Mouse (Mus musculus) megakaryocyte-erythroid progenitor cell, adult 5-6 weeks (primary cell): ENCODE data around the gene Fhit. TPM values are rescaled to one million over a fixed set of nuclear protein-coding genes. Genes with fewer than 3 reads are reported as not detected.

Source experiments
- ATAC-seq: replicated peaks from 2 replicates; pipeline ENCODE4 v1.8.0; 2016; ENCODE audit warnings: mild to moderate bottlenecking, inconsistent platforms; ENCODE audit not compliant: severe bottlenecking, poor library complexity, low FRiP score, low TSS enrichment
- total RNA-seq, 2 experiments: library from RNA; stranded (forward) in 1 of 2; stranded (reverse) in 1 of 2; fragments of 200-1000, 215-1000 nt in 1 of 2; fragments of >200 nt in 1 of 2; fragmentation: Nextera tagmentation in 1 of 2; gene quantifications; 2 replicates each; pipeline ENCODE4 v1.2.3; 2014 to 2017

The Fhit gene
- total RNA-seq, 2 experiments from 2014 or later = 12.6 to 17.1 TPM

DNA sequence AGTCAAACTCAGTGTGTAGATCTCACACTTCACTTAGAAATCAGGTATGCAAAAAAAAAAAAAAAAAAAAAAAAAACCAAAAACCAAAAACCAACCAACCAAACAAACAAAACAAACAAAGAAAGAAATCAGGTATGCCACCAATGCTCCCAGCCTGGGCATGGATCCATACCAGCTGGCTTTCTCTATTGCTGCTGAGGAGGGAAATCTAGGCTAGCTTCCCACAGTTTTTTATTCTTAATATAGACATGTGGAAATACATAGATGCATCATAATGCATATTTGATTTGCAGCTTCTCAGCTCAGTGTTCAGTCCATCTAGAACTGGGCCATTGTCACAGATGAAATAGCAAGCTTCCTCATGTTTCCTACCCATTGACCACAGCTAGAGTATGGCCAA, 439.3 kb downstream of the Fhit start:
- ATAC-seq = no peak

DNA sequence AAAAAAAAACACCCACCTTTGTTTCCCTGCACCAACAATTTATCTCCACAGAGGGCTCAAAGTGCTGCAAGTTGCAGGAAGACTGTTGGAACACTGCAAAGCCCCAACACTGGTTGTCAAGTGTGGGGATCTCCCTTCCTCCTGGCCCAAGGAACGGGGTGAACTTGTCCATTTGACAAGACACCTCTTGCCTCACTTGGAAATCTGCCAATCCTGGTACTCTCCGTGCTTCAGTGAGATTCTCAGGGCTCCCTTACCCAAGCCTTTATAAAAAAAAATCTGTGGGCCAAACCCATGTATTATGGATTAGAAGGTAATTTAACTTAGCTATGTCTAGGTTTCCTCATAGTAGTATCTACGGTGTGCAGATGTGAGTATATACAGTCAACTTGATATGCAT, 448.9 kb downstream of the Fhit start:
- ATAC-seq = no peak

DNA sequence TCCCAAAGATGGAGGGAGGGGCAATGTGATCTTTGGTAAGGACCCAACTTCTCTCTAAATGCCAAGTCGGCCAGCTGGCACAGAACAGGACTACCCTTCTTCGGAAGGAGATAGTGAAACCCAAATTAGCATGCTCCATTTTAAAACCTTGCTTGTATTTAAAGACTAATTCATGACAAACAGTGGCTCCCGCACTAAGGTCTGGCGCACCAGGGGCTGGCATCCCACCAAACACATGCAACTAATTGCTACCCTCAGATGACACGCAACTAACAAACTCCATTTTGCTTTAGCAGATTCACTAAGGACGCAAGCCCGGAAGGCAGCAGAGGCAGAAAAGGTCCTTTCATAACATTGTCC, 449.3 kb downstream of the Fhit start:
- no peak for ATAC-seq

DNA sequence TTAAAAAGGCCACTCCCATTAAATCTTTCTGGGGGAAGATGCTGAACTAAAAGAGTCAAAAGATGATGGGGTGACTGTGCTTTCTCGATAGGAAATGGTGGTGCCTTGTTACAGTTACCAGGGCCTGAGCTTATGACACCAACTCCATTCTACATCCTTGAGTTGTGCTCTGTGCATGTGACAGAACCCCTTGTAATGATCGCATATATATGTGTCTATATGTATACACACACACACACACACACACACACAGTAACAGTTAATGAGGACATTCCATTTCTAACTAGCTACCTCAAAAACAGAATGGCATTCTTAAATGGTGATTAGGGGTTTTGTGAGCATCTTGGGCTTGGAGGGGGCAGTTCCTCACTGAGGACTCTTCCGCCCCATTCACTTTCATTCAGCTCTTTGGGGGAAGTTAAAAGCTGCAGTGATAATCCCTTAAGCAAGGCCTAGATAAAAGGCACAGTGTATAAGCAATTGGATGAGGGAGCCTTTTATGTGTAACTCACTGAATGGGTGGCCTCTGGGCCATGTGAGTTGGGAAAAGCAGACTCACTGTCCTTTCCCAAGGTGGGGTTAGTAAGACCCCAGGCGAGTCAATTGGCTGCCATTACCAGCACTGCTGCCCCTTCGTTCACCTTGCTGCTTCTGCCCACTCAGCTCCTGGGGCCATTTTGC, 449.9 kb downstream of the Fhit start:
- no peak for ATAC-seq

DNA sequence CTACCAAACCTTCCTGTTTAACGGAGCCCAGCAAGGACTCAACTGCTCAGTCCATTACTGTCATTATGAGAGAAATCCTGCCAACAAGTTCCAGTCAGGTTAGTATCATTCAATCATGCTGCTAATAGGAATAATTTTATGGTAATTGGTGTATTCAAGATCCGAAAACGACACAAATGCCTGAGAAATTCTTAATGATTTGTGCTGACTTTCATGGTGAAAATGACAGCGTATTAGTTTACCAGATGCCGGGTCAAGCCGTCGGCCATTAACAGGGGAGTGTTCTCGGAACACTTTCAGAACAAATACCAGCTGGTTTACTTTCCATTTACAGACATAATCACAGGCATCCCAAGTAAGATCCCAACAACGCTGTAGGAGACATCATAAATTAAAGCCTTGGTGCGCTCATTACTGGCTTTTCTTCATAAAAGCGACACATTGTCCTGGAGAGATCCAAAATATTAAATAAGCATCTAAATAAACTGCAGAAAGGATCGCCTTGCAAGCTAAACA, 451.0 kb downstream of the Fhit start:
- ATAC-seq = no peak

DNA sequence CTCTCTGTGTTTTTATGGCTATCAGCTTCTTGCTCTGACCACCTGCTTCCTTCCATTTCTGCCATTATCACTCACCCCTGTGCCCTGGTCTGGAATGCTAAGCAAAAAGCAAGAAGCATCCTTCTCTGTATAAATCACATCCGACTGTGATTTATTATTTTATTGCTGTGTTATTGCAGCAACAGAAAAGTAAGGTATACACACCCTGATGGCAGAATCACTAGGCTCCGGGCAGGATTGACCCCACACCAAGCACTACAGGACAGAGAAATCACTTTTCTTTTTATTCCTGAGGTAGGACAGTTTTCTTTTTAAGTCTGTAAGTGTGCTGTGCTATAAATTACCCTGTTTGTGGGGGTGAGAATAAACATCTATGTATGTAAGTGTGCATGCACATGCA, 460.1 kb downstream of the Fhit start:
- no peak for ATAC-seq

DNA sequence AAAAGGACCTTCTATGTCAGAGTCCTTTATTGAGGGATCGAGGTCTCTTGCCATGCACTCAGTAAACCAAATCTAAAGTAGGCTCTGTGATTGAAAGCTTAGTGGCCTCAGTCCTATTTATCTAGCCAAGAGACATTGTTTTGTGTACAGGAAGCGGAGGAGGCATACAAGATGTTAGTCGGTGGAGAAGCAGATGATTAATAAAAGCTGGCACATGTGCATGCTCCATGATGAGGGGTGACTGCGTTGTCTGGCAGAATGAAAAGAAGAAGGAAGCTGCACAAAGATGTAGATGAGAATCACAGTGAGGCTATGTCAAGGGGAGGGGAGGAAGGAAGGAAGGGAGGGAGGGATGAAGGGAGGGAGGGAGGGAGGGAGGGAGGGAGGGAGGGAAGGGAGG, 481.8 kb downstream of the Fhit start:
- no peak for ATAC-seq

DNA sequence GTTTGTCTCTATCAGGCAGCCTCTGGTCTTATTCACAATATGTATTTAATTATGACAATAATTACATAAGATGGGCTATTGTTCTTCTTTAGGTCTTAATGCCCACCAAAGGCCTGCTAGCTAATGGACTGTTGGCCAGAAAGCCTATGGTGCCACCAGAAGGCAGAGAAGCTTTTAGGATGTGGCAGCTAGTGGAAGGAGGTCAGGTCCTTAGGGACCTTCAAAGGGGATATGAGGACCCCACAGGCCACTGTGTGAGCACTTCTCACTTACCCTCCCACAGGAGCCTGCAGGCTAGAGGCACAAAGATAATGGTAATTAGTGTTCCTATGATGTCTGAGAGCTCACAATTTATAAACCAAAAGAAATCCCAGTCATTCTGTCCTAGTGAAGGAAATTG, 482.2 kb downstream of the Fhit start:
- no peak for ATAC-seq

DNA sequence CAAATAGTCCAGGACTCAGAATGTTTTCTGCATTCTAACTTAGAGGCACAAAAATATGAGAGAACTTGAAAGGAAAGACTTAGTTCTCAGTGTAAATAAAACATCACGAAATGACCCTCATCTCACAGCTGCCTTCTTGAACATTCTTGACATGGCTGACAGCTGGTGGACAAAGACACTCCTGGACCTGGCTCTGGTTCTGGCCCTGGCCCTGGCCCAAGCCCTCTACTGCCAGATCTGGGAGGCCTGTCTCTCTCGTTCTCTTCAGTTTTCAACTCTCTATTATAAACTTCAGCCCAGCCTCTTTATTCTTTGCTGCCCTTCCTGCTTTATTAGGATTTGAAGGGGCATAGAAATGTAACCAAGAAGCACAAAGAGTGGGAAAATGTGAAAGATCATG, 484.2 kb downstream of the Fhit start:
- ATAC-seq = no peak

DNA sequence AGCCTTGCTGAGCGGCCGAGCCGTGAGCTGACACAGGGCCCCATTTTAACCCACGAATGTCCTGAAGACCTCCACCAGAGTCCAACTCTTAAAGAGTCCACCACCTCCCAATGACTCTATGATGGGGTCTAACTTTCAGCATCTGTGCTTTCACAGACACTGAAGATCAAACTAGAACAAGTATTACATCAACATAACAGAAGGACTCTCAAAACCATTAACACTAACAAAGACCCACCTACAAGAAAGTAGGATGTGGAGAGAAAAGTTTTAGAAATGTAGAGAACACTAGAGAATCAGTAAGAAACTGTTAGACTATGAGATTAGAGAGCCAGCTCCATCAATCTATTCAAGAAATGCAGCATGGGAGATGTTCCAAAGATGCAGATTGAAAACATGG, 501.6 kb downstream of the Fhit start:
- ATAC-seq = no peak

DNA sequence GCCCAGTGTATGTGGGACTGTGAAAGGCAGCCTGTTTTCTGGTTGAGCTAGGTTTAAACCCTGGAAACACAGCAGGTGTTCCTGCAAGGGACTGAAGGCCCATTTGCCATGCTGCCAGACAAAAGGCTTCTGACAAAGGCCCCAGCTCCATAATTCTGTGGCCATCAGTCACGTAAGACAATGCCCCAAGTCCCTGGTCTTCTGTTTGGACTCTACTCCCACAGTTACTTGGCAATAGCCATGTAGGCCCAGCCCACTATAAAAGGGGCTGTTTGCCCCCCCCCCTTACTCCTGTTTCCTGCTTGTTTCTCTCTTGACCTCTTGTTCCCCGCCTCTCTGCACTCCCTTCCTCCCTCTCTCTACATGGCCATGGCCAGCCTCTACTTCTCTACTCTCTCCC, 502.5 kb downstream of the Fhit start:
- ATAC-seq = no peak

DNA sequence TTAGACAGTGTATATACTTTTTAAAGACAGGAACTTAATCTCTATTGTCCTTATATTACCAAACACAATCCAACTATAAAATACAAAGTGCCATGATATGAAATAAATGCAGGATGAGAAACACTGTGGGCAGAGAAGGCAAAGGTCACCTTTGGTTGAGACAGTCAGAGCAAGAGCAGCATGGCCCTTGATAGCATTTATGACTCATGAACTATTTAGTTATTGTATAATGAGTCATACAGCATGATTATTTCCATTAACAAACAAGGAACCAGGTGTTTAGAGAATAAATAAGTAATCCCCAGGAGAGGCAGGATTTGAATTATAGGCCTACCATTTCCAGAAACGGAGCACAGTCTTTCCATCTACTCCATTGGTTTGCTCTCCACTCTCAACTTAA, 503.6 kb downstream of the Fhit start:
- no peak for ATAC-seq

DNA sequence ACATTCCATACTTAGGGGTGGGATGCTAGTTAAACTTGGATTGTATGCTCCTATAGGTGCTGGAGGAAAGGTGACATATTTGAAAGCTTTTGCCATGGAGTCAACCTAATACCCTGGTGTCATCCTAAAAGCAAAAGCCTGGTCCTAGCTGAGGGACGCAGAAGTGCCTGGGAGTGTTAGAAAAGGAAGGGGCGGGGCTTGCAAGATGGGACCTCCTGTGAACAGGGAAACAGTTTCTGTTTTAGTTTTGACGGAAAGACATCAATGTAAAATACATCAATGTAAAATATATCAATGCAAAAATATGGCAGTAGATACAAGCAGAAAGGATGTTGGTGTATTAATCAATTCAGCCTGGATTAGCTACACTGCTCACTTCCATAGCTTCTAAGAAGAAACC, 504.5 kb downstream of the Fhit start:
- ATAC-seq = no peak

DNA sequence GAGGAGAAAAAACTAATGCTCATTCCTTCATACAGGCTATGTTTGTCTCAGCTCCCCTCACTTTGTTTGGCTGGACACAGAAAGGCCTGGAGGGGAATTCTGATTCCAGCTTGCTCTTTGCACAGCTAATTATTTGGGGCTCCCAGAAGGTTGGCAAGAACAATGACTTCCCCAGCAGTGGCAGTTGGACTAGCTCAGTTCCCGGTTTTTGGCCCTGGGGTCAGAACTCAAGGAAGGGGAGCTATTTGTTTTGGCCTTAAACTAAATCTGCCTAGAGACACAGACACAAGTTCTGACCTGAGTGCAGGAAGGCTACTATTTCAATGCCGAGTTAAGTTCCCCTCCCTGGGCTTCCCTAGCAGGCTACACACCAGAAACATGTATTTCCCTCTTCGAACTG, 506.0 kb downstream of the Fhit start:
- ATAC-seq = no peak

DNA sequence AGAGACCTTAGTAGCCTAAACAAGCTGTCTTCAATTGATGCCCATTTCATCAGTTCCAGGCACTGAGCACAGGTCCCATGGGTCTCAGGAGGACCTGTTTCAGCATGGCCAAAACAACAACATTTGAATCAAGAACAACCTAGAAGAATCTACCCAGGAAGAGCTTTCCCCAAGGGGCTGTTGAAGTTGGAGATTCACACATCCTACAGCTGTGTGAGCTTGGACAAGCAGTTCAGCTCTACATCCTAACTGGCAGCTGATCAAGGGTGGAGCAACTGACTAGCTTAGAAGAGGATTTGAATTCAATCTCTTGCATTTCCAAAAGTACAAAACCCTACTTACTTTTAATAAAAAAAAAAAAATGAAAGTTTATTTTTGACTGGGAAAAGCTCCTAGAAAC, 514.0 kb downstream of the Fhit start:
- ATAC-seq = no peak

DNA sequence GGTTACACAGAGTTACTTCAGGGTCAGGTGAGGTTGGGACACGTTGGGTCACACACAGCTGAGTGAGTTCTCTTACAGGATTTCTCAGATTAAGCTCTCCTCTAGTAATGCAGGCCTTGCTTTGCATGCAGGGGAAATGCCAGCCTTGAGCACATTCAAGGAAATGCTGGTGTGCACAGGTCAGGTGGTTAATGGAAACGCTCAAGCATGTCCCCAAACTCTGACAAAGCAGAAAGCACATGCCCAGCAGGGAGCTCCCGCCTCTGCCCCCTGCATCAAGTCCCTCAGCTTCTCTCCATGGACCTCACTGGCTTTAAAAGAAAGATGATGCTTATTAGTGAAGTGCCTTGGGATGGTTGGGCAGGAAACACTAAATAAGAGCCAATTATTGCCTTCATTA, 530.1 kb downstream of the Fhit start:
- ATAC-seq = no peak

DNA sequence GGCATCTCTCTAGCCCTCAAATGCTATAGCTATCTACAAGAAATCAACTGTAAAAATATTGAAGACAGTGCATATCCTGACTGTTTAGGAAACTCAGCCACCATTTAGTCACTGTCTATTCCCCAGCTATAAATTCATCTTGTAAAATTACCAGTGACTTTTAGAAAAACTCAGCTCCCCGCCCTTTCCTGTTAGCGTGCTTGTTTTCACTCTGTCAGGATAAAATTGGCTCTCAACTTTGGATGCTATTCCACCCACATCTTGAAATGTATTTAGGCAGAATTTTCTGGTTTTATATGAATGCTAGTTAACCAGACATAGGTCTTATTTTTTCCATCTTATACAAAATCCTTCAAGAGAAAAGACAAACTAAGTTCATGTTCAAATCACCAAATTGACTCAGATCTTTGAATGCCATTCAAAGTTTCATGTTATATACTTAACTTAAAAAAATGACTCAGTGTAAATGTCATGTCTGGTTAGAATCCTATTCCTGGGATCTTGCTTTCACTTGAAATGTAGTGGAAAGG, 530.9 kb downstream of the Fhit start:
- no peak for ATAC-seq

DNA sequence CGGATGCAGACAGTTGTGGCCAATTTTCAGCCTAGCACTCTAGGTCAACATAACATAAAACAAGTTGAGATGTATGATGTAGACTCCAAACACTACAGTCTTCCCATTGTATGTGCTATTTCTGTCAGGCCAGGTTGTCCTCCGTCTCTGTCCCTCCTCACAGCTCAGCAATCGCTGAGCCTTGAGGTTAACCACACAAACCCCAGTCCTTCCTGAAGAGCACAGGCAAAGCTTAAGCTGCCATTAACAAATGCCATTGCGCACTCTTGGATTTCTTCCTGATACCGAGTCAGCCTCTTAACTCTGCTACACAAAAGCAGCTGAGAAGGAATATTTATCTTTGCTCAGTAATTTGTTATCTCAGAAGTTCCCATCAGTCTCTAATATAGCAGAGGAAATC, 568.4 kb downstream of the Fhit start:
- ATAC-seq = no peak

DNA sequence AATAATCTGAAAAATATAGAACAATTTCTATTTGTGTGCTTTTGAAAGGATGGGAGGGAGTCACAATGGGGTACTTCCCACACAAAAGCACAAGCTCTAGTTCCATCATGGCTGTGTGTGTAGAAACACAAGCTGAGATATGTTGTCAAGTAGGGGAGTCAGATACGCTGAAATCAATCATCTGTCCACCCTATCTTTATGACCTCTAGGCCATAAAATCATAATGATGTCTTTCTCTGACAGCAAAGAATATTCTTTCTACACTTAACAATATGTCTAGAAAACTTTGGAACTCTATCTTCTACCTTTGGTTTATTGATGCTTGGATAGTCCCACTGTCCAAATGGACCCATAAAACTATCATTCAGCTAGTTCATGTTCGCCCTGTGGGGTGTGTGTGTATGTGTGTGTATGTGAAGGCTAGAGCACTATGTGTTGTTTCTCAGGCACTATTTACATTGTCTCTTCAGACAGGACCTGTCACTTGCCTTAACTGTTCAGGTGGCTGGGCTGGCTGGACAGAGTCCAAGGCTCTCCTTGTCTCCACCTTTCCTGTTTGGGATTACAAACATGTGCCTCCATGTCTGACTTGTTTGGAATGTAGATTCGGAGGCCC, 592.8 kb downstream of the Fhit start:
- no peak for ATAC-seq

DNA sequence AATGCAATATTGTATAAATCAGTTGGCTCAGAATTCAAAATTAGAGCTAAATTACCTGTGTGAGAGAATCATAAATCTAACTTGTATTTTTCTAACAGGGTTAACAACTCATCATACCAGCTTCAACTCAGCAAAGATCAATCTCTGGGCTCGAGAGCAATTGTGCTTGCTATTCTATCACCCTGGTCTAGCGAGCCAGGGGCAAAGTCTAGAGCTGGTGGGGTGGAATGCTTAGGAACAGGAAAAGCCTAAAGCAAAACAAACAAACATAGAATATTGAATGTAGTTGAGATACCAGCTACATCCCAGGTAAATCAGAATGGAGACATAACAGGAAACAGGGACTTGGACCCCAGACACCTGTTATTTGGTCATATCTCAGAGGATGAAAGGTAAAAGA, 594.1 kb downstream of the Fhit start:
- no peak for ATAC-seq

DNA sequence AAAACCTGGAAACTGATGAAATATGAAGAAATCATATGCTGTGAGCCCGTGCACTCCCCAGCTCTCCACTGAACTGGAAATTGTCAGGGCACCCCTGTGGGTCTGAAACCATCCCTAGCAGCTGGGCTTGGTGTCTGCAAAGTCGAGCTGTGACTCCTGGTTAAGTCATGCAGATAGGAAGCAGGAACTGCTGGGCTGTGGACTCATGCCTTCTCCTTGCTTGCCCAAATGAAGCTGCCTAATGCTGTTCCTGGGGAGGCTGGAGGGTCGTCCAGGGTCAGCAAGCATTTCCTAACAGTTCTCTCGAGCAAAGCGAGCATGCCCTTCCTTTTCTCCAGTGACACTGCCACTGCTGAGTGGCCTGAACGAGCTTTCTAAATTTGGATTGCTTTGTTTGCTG, 607.1 kb downstream of the Fhit start:
- no peak for ATAC-seq
